Mouse (Mus musculus) liver, adult 2 months (tissue): ENCODE data around the gene Fam3c.

Source experiments
- CTCF ChIP-seq: fragments of 200-500 bp; IDR thresholded peaks from 2 replicates; pipeline ENCODE4 v1.5.1; 2011; ENCODE audit warnings: low read depth, low read length, control low read depth
- POLR2A ChIP-seq: fragments of 200-500 bp; IDR thresholded peaks from 2 replicates; pipeline ENCODE4 v1.6.1; 2011; ENCODE audit warnings: low read length, control low read depth; ENCODE audit not compliant: insufficient read depth; ENCODE audit errors: extremely low read depth

- no peak for TF ChIP-seq POLR2A
- no peak for TF ChIP-seq CTCF
Observed at GRCm38 (mm10) chr6:22402548-22403164, 46.6 kb upstream of the Fam3c start.
